Mouse (Mus musculus) lung, postnatal 0 days (tissue): ENCODE results near the gene Mcm2. TPM values are rescaled to one million over a fixed set of nuclear protein-coding genes. Genes with fewer than 3 reads are reported as not detected.

Experiments used
- ATAC-seq: fragments of 200-750 bp; cut with Nextera tagmentation; 2 replicates; pipeline ENCODE4 v1.8.0; 2017; ENCODE audit warnings: moderate library complexity
- DNase-seq: peaks from one replicate; pipeline ENCODE4 v3.0.0-alpha.2; 2016; ENCODE audit warnings: low spot score
- H3K27ac ChIP-seq: fragments of 300-500 bp; sonication (generic); 2 replicates; pipeline ENCODE4 v1.5.1; 2014; ENCODE audit warnings: antibody characterized with exemption, mild to moderate bottlenecking, low read length, mixed read lengths
- H3K27me3 ChIP-seq: fragments of 300-500 bp; sonication (generic); replicated peaks from 2 replicates; pipeline ENCODE4 v1.6.1; 2014; ENCODE audit warnings: low read length, mixed read lengths; ENCODE audit not compliant: insufficient read depth
- H3K36me3 ChIP-seq: fragments of 300-500 bp; sonication (generic); 2 replicates; pipeline ENCODE4 v1.6.1; 2014; ENCODE audit warnings: low read length, mixed read lengths; ENCODE audit not compliant: insufficient read depth
- H3K4me1 ChIP-seq: fragments of 300-500 bp; sonication (generic); 2 replicates; pipeline ENCODE4 v1.6.1; 2014; ENCODE audit warnings: antibody characterized with exemption, low read depth, low read length, mixed read lengths; ENCODE audit not compliant: insufficient read depth
- H3K4me2 ChIP-seq: fragments of 300-500 bp; sonication (generic); replicated peaks from 2 replicates; pipeline ENCODE4 v1.6.1; 2014; ENCODE audit warnings: low read depth, mild to moderate bottlenecking, low read length, moderate library complexity, mixed read lengths
- H3K4me3 ChIP-seq: fragments of 300-500 bp; sonication (generic); 2 replicates; pipeline ENCODE4 v1.5.1; 2014; ENCODE audit warnings: low read depth, low read length
- H3K9ac ChIP-seq: fragments of 300-500 bp; sonication (generic); replicated peaks from 2 replicates; pipeline ENCODE4 v1.6.1; 2014; ENCODE audit warnings: low read depth, mild to moderate bottlenecking
- H3K9me3 ChIP-seq: fragments of 300-500 bp; sonication (generic); 2 replicates; pipeline ENCODE4 v1.6.1; 2016; ENCODE audit warnings: low read length, mixed read lengths
- CTCF ChIP-seq: IDR thresholded peaks from 2 replicates; pipeline ENCODE4 v1.5.1; 2016; ENCODE audit warnings: antibody characterized with exemption, mild to moderate bottlenecking
- EP300 ChIP-seq: IDR thresholded peaks from 2 replicates; pipeline ENCODE4 v1.6.1; 2016; ENCODE audit warnings: antibody characterized with exemption, mild to moderate bottlenecking, control low read depth
- WGBS: fragments of 180-500 bp; shearing (Covaris S2); extraction: QIAGEN DNeasy Blood & Tissue Kit; methylation state at CpG from one replicate; pipeline ENCODE4 v1.1.7; 2014; 5-methylcytosine and 5-hydroxymethylcytosine counted together
- polyA plus RNA-seq: library from polyadenylated mRNA; unstranded; fragments of >200 nt; fragmentation: Nextera tagmentation; extraction: Ambion mirVana; gene quantifications from 2 replicates; pipeline ENCODE4 v1.2.1, GENCODE M21; 2015

Mcm2 gene
- polyA plus RNA-seq, 1 experiment from 2014 or later: 14.5 TPM

DNA sequence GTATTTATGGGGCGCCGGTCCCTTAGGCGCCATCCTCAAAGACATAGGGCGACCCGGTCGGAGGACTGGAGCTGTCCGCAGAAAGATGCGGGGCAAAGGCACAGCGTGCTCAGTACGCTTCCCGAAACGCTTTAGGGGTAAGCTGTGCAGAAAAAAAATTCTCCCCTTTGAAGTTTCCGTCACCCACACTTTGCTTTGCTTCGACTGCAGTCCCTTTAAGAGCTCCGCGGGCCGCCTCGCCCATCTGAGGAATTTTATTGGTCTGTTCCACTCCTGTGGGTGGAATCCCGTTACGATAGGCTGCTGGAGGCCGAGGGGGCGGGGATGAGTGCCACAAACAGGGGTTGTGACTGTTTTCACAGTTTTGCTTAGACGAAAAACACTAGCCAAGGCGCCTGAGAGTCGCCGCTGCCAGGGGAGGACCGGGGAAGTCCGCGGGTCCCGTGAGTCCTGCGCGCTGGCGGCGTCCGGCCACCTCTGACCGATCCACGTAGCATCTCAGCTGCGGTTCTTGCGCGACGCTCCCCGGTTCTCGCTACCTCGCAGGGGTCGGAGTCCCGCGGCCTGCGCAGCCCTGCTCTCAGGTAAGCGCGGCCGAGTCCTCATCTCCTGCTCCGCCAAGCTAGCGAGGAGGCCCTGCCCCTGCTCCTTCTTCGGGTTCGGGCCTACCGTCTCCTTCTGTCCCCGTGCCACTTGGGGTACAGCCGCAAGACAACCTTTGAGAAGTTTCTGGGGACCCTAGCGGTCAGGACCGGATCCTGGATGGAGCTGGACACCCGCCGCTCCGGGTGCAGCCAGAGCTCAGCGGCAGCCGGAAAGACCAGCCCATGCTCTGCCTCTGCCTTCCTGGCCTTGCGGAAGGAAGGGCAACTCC, 3.6 kb upstream of the Mcm2 start, which contains the start of gene Tpra1:
Gene Tpra1, plus strand, starts transcription at position 305 of the 874 bp plus-strand sequence.
- under 1% methylated on average over 66 of the region's 66 CpGs for WGBS
- peak; percentile 99 for DNase-seq
- peak; percentile 28; the same call in 1 of the 2 replicates for TF ChIP-seq EP300
- TF ChIP-seq CTCF: peak; percentile 52
- H3K9ac ChIP-seq: peak within 1 kb of the TSS; percentile 86
- H3K36me3 ChIP-seq: no peaks in the 10 kb centered on the region
- H3K4me3 ChIP-seq: peak within 1 kb of the TSS; percentile 70
- H3K27me3 ChIP-seq: no peaks in the 10 kb centered on the region
- peak within 1 kb of the TSS; percentile 97 for H3K4me2 ChIP-seq
- peaks cover 32% of the 10 kb centered on the region for H3K4me1 ChIP-seq
- ATAC-seq: peak; percentile 90
- H3K9me3 ChIP-seq: no peaks in the 10 kb centered on the region
- H3K27ac ChIP-seq: peak within 1 kb of the TSS; percentile 92

GRCm38 (mm10) chr6:88901471-88901870, 2.9 kb upstream of the Mcm2 start:
- H3K4me1 ChIP-seq: peaks cover 30% of the 10 kb centered on the region; the same call in 1 of the 2 replicates
- peak overlapping the region; percentile 97 for H3K4me2 ChIP-seq
- no peaks in the 10 kb centered on the region for H3K9me3 ChIP-seq
- peak overlapping the region; percentile 70 for H3K4me3 ChIP-seq
- no peak for TF ChIP-seq EP300
- H3K27ac ChIP-seq: peak overlapping the region; percentile 92
- H3K9ac ChIP-seq: peak overlapping the region; percentile 86
- DNase-seq (peak; percentile 72), ATAC-seq (peak; percentile 30)
- no peaks in the 10 kb centered on the region for H3K36me3 ChIP-seq
- H3K27me3 ChIP-seq: no peaks in the 10 kb centered on the region
- WGBS: 2% methylated on average over 5 of the region's 5 CpGs

DNA sequence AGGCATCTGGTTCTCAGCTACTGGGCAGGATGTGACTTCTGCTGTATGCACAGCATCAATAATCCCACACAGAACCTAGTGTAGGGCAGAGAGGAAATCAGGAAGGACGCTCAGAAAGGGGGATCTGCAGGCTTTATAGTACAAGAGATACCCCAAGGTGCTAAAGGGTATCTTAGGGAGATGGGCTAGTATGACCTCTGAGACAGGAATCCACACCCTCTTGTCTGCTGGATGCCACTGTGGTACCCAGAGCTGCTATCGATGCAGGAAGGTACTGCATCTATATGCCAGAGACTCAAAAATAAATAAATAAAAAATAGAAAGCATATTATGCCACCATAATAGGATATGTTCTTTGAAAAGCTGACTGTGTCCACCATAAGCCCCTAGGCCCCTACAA, 1.0 kb upstream of the Mcm2 start:
- TF ChIP-seq EP300: no peak
- no peak for TF ChIP-seq CTCF
- Histone ChIP-seq H3K27me3 (no peaks in the 10 kb centered on the region), H3K9ac (no peak overlapping the region), H3K9me3 (no peaks in the 10 kb centered on the region), H3K36me3 (no peaks in the 10 kb centered on the region), H3K4me3 (no peak overlapping the region), H3K4me2 (no peak overlapping the region), H3K27ac (no peak overlapping the region), H3K4me1 (peaks cover 22% of the 10 kb centered on the region; the same call in 1 of the 2 replicates)
- 91% methylated on average over 2 of the region's 2 CpGs for WGBS
- DNase-seq (no peak), ATAC-seq (no peak)

DNA sequence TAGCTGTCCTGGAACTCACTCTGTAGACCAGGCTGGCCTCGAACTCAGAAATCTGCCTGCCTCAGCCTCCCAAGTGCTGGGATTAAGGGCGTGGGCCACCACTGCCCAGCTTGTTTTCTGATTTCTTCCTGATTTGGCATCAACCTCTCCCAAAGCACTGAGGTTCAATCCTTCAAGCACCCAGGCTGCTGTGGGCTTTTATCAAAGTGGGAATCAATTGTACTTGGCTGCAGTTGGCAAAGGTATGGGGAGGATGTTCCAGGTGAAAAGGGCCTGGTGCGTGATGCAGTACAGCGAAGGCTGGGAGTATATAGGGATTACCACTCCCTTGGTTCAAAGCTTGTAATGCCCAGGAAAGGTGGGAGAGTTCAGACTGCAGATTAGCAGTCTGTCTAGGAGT, 506 bp upstream of the Mcm2 start:
- peaks cover 19% of the 10 kb centered on the region; the same call in 1 of the 2 replicates for H3K4me1 ChIP-seq
- H3K36me3 ChIP-seq: no peaks in the 10 kb centered on the region
- DNase-seq: no peak
- TF ChIP-seq EP300: no peak
- no peak for TF ChIP-seq CTCF
- no peak overlapping the region for H3K4me3 ChIP-seq
- no peaks in the 10 kb centered on the region for H3K27me3 ChIP-seq
- no peak for ATAC-seq
- 53% methylated on average over 4 of the region's 4 CpGs for WGBS
- H3K9me3 ChIP-seq: no peaks in the 10 kb centered on the region
- peak overlapping the region; percentile 92 for H3K4me2 ChIP-seq
- H3K9ac ChIP-seq: no peak overlapping the region
- no peak overlapping the region for H3K27ac ChIP-seq

DNA sequence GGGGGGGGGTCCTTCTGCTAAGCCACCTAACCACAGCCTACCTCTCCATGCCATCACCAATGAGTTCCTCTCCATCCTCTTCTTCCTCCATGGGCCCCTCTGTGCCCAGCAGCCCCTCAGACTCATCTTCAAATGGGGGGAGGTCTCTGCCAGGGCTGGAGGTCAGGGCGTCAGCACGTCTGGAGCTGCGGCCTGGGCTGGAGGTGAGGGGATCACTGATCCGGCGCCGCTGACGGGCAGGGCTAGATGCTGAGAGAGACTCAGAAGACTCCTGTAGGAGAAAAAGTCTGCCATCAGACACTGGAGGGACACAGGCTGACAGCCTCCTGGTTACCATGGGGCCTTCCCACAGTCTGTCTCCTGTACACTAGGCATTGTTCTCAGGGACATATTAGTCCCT, 1.3 kb downstream of the Mcm2 start:
- H3K9ac ChIP-seq: no peak overlapping the region
- ATAC-seq (no peak), DNase-seq (no peak)
- no peaks in the 10 kb centered on the region for H3K9me3 ChIP-seq
- H3K4me3 ChIP-seq: no peak overlapping the region
- H3K36me3 ChIP-seq: no peaks in the 10 kb centered on the region
- H3K27me3 ChIP-seq: no peaks in the 10 kb centered on the region
- 45% methylated on average over 7 of the region's 7 CpGs for WGBS
- H3K4me2 ChIP-seq: no peak overlapping the region
- no peak for TF ChIP-seq EP300
- TF ChIP-seq CTCF: no peak
- H3K4me1 ChIP-seq: peaks cover 7% of the 10 kb centered on the region; the same call in 1 of the 2 replicates
- no peak overlapping the region for H3K27ac ChIP-seq

DNA sequence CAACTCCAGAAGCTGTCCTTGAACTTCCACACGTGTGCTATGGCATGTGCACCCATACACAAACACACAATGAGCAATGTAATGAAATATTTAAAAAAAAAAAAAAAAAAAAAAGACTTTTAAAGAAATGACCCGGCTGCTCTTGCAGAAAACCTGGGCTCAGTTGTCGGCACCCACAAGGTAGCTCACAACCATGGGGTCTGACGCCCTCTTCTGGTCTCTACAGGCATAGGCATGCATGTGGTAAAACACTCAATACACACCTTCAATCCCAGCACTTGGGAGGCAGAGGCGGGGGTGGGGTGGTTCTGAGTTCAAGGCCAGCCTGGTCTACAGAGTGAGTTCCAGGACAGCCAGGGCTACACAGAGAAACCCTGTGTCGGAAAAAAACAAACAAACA, 2.6 kb downstream of the Mcm2 start:
- 70% methylated on average over 6 of the region's 6 CpGs for WGBS
- no peak overlapping the region for H3K4me3 ChIP-seq
- no peak overlapping the region for H3K9ac ChIP-seq
- H3K4me1 ChIP-seq: 0 out of 2 replicates have a peak, but pooled peaks cover 3% of the 10 kb centered on the region
- no peak for TF ChIP-seq EP300
- no peak for TF ChIP-seq CTCF
- no peak for ATAC-seq
- no peak overlapping the region for H3K4me2 ChIP-seq
- H3K9me3 ChIP-seq: no peaks in the 10 kb centered on the region
- H3K27ac ChIP-seq: no peak overlapping the region
- H3K27me3 ChIP-seq: no peaks in the 10 kb centered on the region
- H3K36me3 ChIP-seq: no peaks in the 10 kb centered on the region
- no peak for DNase-seq
